Mouse (Mus musculus): ENCODE data around the gene Bicra. TPM values are rescaled to one million over a fixed set of nuclear protein-coding genes. Genes with fewer than 3 reads are reported as not detected.
A peak's percentile ranks its signal among the peaks of the same experiment; 100 is the strongest.

The Bicra gene
- polyA plus RNA-seq, 1 experiment, result 21.2 TPM

- Histone ChIP-seq H3K4me3 (replicated peaks; ENCODE audit: extremely low read depth, low read depth, low read length) (no peak overlapping the region), H3K4me1 (ENCODE audit: control insufficient read depth, insufficient read depth, low read length) (peaks cover 30% of the 10 kb centered on the region)
- no peak for DNase-seq
- TF ChIP-seq POLR2A (IDR thresholded peaks at IDR 0.05; ENCODE audit: borderline replicate concordance, extremely low read depth, low read depth, low read length), result no peak
- TF ChIP-seq CTCF (IDR thresholded peaks at IDR 0.05; ENCODE audit: insufficient read depth, low read length), result no peak
- WGBS, result 35% methylated on average over 10 of the region's 10 CpGs
These were observed 4.6 kb downstream of the Bicra start for GRCm38 (mm10) chr7:16042850-16043775.

- TF ChIP-seq CTCF (IDR thresholded peaks at IDR 0.05; ENCODE audit: insufficient read depth, low read length) (no peak), POLR2A (IDR thresholded peaks at IDR 0.05; ENCODE audit: borderline replicate concordance, extremely low read depth, low read depth, low read length) (no peak)
- Histone ChIP-seq H3K4me1 (ENCODE audit: control insufficient read depth, insufficient read depth, low read length) (peaks cover 30% of the 10 kb centered on the region), H3K4me3 (replicated peaks; ENCODE audit: extremely low read depth, low read depth, low read length) (no peak overlapping the region)
- no peak for DNase-seq
- 80% methylated on average over 2 of the region's 2 CpGs for WGBS
These were observed 6.5 kb downstream of the Bicra start for GRCm38 (mm10) chr7:16041208-16041607.

GRCm38 (mm10) chr7:16039363-16039762 is 8.4 kb downstream of the Bicra start:
- Histone ChIP-seq H3K4me3 (replicated peaks; ENCODE audit: extremely low read depth, low read depth, low read length) (no peak overlapping the region), H3K4me1 (ENCODE audit: control insufficient read depth, insufficient read depth, low read length) (peaks cover 15% of the 10 kb centered on the region)
- 85% methylated on average over 5 of the region's 5 CpGs for WGBS
- no peak for DNase-seq
- TF ChIP-seq CTCF (IDR thresholded peaks at IDR 0.05; ENCODE audit: insufficient read depth, low read length), result no peak
- TF ChIP-seq POLR2A (IDR thresholded peaks at IDR 0.05; ENCODE audit: borderline replicate concordance, extremely low read depth, low read depth, low read length), result no peak

GRCm38 (mm10) chr7:16036972-16037371 is 10.7 kb downstream of the Bicra start:
- no peak for DNase-seq
- TF ChIP-seq POLR2A (IDR thresholded peaks at IDR 0.05; ENCODE audit: borderline replicate concordance, extremely low read depth, low read depth, low read length), result no peak
- 85% methylated on average over 6 of the region's 6 CpGs for WGBS

GRCm38 (mm10) chr7:16033580-16034461 is 13.9 kb downstream of the Bicra start:
- WGBS, result 83% methylated on average over 8 of the region's 8 CpGs
- no peak for DNase-seq
- Histone ChIP-seq H3K4me1 (ENCODE audit: control insufficient read depth, insufficient read depth, low read length) (peaks cover 2% of the 10 kb centered on the region; the same call in 1 of the 2 replicates), H3K4me3 (replicated peaks; ENCODE audit: extremely low read depth, low read depth, low read length) (no peak overlapping the region)
- TF ChIP-seq POLR2A (IDR thresholded peaks at IDR 0.05; ENCODE audit: borderline replicate concordance, extremely low read depth, low read depth, low read length) (no peak), CTCF (IDR thresholded peaks at IDR 0.05; ENCODE audit: insufficient read depth, low read length) (no peak)

More at GRCm38 (mm10) chr7:16036972-16037371, 10.7 kb downstream of the Bicra start:
- no peak overlapping the region for H3K4me3 ChIP-seq (replicated peaks; ENCODE audit: extremely low read depth, low read depth, low read length)
- H3K4me1 ChIP-seq (ENCODE audit: control insufficient read depth, insufficient read depth, low read length), result no peaks in the 10 kb centered on the region

GRCm38 (mm10) chr7:16033059-16033458 is 14.7 kb downstream of the Bicra start:
- H3K4me3 ChIP-seq (replicated peaks; ENCODE audit: extremely low read depth, low read depth, low read length), result no peak overlapping the region
- peaks cover 8% of the 10 kb centered on the region; the same call in 1 of the 2 replicates for H3K4me1 ChIP-seq (ENCODE audit: control insufficient read depth, insufficient read depth, low read length)
- DNase-seq, result no peak
- no peak for TF ChIP-seq POLR2A (IDR thresholded peaks at IDR 0.05; ENCODE audit: borderline replicate concordance, extremely low read depth, low read depth, low read length)
- TF ChIP-seq CTCF (IDR thresholded peaks at IDR 0.05; ENCODE audit: insufficient read depth, low read length), result no peak
- 82% methylated on average over 1 of the region's 1 CpGs for WGBS

- no peak for DNase-seq
- peaks cover 10% of the 10 kb centered on the region; the same call in 1 of the 2 replicates for H3K4me1 ChIP-seq (ENCODE audit: control insufficient read depth, insufficient read depth, low read length)
- WGBS, result 69% methylated on average over 4 of the region's 4 CpGs
- H3K4me3 ChIP-seq (replicated peaks; ENCODE audit: extremely low read depth, low read depth, low read length), result no peak overlapping the region
- TF ChIP-seq POLR2A (IDR thresholded peaks at IDR 0.05; ENCODE audit: borderline replicate concordance, extremely low read depth, low read depth, low read length), result no peak
- TF ChIP-seq CTCF (IDR thresholded peaks at IDR 0.05; ENCODE audit: insufficient read depth, low read length), result no peak
These were observed 16.6 kb downstream of the Bicra start for GRCm38 (mm10) chr7:16031072-16031471.

GRCm38 (mm10) chr7:16028102-16028927 is 19.4 kb downstream of the Bicra start:
- Histone ChIP-seq H3K4me3 (replicated peaks; ENCODE audit: extremely low read depth, low read depth, low read length) (no peak overlapping the region), H3K4me1 (ENCODE audit: control insufficient read depth, insufficient read depth, low read length) (peaks cover 10% of the 10 kb centered on the region)
- TF ChIP-seq POLR2A (IDR thresholded peaks at IDR 0.05; ENCODE audit: borderline replicate concordance, extremely low read depth, low read depth, low read length) (no peak), CTCF (IDR thresholded peaks at IDR 0.05; ENCODE audit: insufficient read depth, low read length) (peak; percentile 24; the same call in 1 of the 2 replicates)
- WGBS, result 38% methylated on average over 6 of the region's 6 CpGs
- DNase-seq, result no peak

All from lung, adult 2 months (tissue).